Mouse (Mus musculus): Measurements from ENCODE around the gene Rprd1b. TPM values are rescaled to one million over a fixed set of nuclear protein-coding genes. Genes with fewer than 3 reads are reported as not detected.

Gene Rprd1b
- polyA plus RNA-seq, 1 experiment = 17.0 TPM

GRCm38 (mm10) chr2:158167496-158168205 is 139.4 kb downstream of the Rprd1b start:
- TF ChIP-seq CTCF (IDR thresholded peaks at IDR 0.05; ENCODE audit: insufficient read depth, low read length) (no peak), POLR2A (IDR thresholded peaks at IDR 0.05; ENCODE audit: borderline replicate concordance, extremely low read depth, low read depth, low read length) (no peak)
- Histone ChIP-seq H3K4me3 (replicated peaks; ENCODE audit: extremely low read depth, low read depth, low read length) (no peak overlapping the region), H3K4me1 (ENCODE audit: control insufficient read depth, insufficient read depth, low read length) (peaks cover 3% of the 10 kb centered on the region)
- WGBS = 66% methylated on average over 9 of the region's 9 CpGs
- no peak for DNase-seq

GRCm38 (mm10) chr2:158168741-158169211 is 140.5 kb downstream of the Rprd1b start:
- no peak overlapping the region for H3K4me3 ChIP-seq (replicated peaks; ENCODE audit: extremely low read depth, low read depth, low read length)
- no peaks in the 10 kb centered on the region; the same call in none of the 2 replicates for H3K4me1 ChIP-seq (ENCODE audit: control insufficient read depth, insufficient read depth, low read length)
- TF ChIP-seq POLR2A (IDR thresholded peaks at IDR 0.05; ENCODE audit: borderline replicate concordance, extremely low read depth, low read depth, low read length) (no peak), CTCF (IDR thresholded peaks at IDR 0.05; ENCODE audit: insufficient read depth, low read length) (no peak)
- WGBS = 51% methylated on average over 8 of the region's 8 CpGs
- peak; percentile 40 for DNase-seq

DNA sequence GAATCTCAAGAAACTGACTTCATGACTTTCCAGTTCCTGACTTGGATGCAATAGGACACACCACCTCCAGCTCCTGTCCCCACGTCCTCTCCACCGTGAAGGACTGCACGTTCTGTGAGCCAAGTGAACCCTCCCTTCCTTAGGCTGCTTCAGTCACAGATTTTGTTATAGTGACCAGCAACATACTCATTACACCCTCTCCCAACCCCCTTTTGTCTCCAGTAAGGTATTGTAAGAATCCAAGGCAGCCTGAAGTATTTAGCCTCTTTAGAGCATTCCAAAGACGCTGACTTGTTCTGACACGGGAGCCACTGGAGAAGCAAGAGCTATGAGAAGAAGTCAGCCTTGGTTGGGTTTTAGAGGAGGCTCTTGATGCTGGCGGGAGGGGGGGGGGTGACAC is 141.1 kb downstream of the Rprd1b start:
- Histone ChIP-seq H3K4me1 (ENCODE audit: control insufficient read depth, insufficient read depth, low read length) (no peaks in the 10 kb centered on the region; the same call in none of the 2 replicates), H3K4me3 (replicated peaks; ENCODE audit: extremely low read depth, low read depth, low read length) (no peak overlapping the region)
- no peak; the same call in 1 of the 2 replicates for TF ChIP-seq POLR2A (IDR thresholded peaks at IDR 0.05; ENCODE audit: borderline replicate concordance, extremely low read depth, low read depth, low read length)
- TF ChIP-seq CTCF (IDR thresholded peaks at IDR 0.05; ENCODE audit: insufficient read depth, low read length) = no peak
- 54% methylated on average over 6 of the region's 6 CpGs for WGBS
- DNase-seq = no peak

DNA sequence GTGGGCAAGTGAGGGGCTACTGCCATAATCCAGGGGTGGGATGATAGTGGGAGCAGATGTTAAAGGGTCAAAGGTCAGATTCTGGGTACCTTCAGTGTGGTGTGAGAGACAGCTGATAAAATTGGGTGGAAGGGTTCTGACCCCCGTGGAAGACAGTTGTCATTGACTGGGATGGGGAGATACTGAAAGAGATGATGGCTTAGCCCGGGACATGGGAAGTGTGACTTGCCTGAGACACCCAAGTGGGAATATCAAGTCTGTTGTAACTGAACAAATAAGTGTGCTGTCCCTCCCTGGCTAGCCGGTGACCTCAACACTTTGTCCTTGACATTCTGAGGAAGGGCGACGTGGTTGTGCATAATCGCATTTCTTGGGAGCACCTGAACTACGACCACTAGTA is 141.5 kb downstream of the Rprd1b start:
- 83% methylated on average over 7 of the region's 7 CpGs for WGBS
- TF ChIP-seq POLR2A (IDR thresholded peaks at IDR 0.05; ENCODE audit: borderline replicate concordance, extremely low read depth, low read depth, low read length) (no peak), CTCF (IDR thresholded peaks at IDR 0.05; ENCODE audit: insufficient read depth, low read length) (no peak)
- no peak for DNase-seq
- no peak overlapping the region for H3K4me3 ChIP-seq (replicated peaks; ENCODE audit: extremely low read depth, low read depth, low read length)
- peaks cover under 1% of the 10 kb centered on the region for H3K4me1 ChIP-seq (ENCODE audit: control insufficient read depth, insufficient read depth, low read length)

GRCm38 (mm10) chr2:158170394-158170793 is 142.1 kb downstream of the Rprd1b start:
- TF ChIP-seq POLR2A (IDR thresholded peaks at IDR 0.05; ENCODE audit: borderline replicate concordance, extremely low read depth, low read depth, low read length) = no peak
- TF ChIP-seq CTCF (IDR thresholded peaks at IDR 0.05; ENCODE audit: insufficient read depth, low read length) = no peak
- Histone ChIP-seq H3K4me1 (ENCODE audit: control insufficient read depth, insufficient read depth, low read length) (peaks cover 7% of the 10 kb centered on the region), H3K4me3 (replicated peaks; ENCODE audit: extremely low read depth, low read depth, low read length) (no peak overlapping the region)
- 88% methylated on average over 2 of the region's 2 CpGs for WGBS
- no peak for DNase-seq

DNA sequence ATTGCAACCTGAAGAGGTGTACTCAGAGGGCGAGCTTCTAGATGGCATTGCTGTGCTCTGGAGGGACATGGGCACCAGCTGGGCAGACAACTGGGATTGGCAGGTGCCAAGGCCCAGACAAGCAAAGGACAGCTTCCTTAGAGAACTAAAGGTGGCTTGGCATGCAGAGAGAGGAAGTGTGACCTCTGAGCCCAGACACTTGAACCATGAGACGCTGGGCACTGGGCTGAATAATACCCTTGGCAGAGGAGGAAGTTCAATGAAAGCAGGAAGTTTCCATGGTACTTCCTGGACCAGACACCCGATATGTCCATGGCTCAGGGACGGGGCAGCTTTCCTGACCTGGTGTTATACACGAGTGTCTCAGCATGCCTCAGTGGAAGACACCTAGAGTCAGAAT is 146.1 kb downstream of the Rprd1b start:
- no peak for TF ChIP-seq CTCF (IDR thresholded peaks at IDR 0.05; ENCODE audit: insufficient read depth, low read length)
- no peak for TF ChIP-seq POLR2A (IDR thresholded peaks at IDR 0.05; ENCODE audit: borderline replicate concordance, extremely low read depth, low read depth, low read length)
- 40% methylated on average over 5 of the region's 5 CpGs for WGBS
- no peak for DNase-seq
- Histone ChIP-seq H3K4me1 (ENCODE audit: control insufficient read depth, insufficient read depth, low read length) (peaks cover 11% of the 10 kb centered on the region), H3K4me3 (replicated peaks; ENCODE audit: extremely low read depth, low read depth, low read length) (no peak overlapping the region)

GRCm38 (mm10) chr2:158174958-158175357 is 146.7 kb downstream of the Rprd1b start:
- TF ChIP-seq CTCF (IDR thresholded peaks at IDR 0.05; ENCODE audit: insufficient read depth, low read length) (no peak), POLR2A (IDR thresholded peaks at IDR 0.05; ENCODE audit: borderline replicate concordance, extremely low read depth, low read depth, low read length) (no peak)
- Histone ChIP-seq H3K4me3 (replicated peaks; ENCODE audit: extremely low read depth, low read depth, low read length) (no peak overlapping the region), H3K4me1 (ENCODE audit: control insufficient read depth, insufficient read depth, low read length) (peaks cover 16% of the 10 kb centered on the region)
- 63% methylated on average over 15 of the region's 15 CpGs for WGBS
- DNase-seq = no peak

- H3K4me3 ChIP-seq (replicated peaks; ENCODE audit: extremely low read depth, low read depth, low read length) = no peak overlapping the region
- H3K4me1 ChIP-seq (ENCODE audit: control insufficient read depth, insufficient read depth, low read length) = peaks cover 17% of the 10 kb centered on the region
- 37% methylated on average over 3 of the region's 3 CpGs for WGBS
- DNase-seq = no peak
- no peak for TF ChIP-seq POLR2A (IDR thresholded peaks at IDR 0.05; ENCODE audit: borderline replicate concordance, extremely low read depth, low read depth, low read length)
- no peak for TF ChIP-seq CTCF (IDR thresholded peaks at IDR 0.05; ENCODE audit: insufficient read depth, low read length)
Measured at GRCm38 (mm10) chr2:158175433-158175832, 147.1 kb downstream of the Rprd1b start.

- peaks cover 17% of the 10 kb centered on the region for H3K4me1 ChIP-seq (ENCODE audit: control insufficient read depth, insufficient read depth, low read length)
- 88% methylated on average over 9 of the region's 9 CpGs for WGBS
- DNase-seq = no peak
- TF ChIP-seq CTCF (IDR thresholded peaks at IDR 0.05; ENCODE audit: insufficient read depth, low read length) (no peak), POLR2A (IDR thresholded peaks at IDR 0.05; ENCODE audit: borderline replicate concordance, extremely low read depth, low read depth, low read length) (no peak)
- H3K4me3 ChIP-seq (replicated peaks; ENCODE audit: extremely low read depth, low read depth, low read length) = no peak overlapping the region
Measured at GRCm38 (mm10) chr2:158176763-158177162, 148.5 kb downstream of the Rprd1b start.

GRCm38 (mm10) chr2:158177574-158177973 is 149.3 kb downstream of the Rprd1b start:
- 100% methylated on average over 3 of the region's 3 CpGs for WGBS
- no peak for TF ChIP-seq CTCF (IDR thresholded peaks at IDR 0.05; ENCODE audit: insufficient read depth, low read length)
- TF ChIP-seq POLR2A (IDR thresholded peaks at IDR 0.05; ENCODE audit: borderline replicate concordance, extremely low read depth, low read depth, low read length) = no peak
- Histone ChIP-seq H3K4me1 (ENCODE audit: control insufficient read depth, insufficient read depth, low read length) (peaks cover 17% of the 10 kb centered on the region), H3K4me3 (replicated peaks; ENCODE audit: extremely low read depth, low read depth, low read length) (no peak overlapping the region)
- DNase-seq = no peak

All from lung, adult 2 months (tissue).